Mouse (Mus musculus) mesoderm, embryonic 11.5 days (tissue): ENCODE results near the gene Nedd9.

Experiments
- DNase-seq: peaks from one replicate; pipeline ENCODE4 v3.0.0-alpha.2; 2012; ENCODE audit warnings: low read depth, low spot score

Gene Nedd9

GRCm38 (mm10) chr13:41343887-41344266 is 143.3 kb downstream of the Nedd9 start:
- DNase-seq = no peak

GRCm38 (mm10) chr13:41343163-41343886 is 143.8 kb downstream of the Nedd9 start:
- no peak for DNase-seq

DNA sequence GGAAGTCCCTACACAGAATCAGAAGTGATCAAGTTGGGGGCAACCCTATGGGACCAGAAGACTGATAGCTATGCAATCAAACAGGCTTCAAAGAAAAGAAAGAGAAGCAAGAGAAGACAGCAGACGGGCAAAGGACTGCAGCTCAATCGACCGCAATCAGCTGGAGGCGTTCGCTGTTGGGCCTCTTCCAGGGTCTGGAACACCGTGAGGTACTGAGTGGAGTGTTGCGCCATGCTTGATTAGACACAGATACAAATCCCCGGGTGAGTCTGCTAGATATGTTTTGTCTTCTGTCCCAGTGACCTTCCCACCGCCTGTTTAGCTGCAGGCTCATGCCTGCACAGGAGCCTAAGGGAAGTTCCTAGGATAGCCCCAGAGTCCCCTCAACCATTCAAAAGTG is 145.7 kb downstream of the Nedd9 start:
- no peak for DNase-seq

DNA sequence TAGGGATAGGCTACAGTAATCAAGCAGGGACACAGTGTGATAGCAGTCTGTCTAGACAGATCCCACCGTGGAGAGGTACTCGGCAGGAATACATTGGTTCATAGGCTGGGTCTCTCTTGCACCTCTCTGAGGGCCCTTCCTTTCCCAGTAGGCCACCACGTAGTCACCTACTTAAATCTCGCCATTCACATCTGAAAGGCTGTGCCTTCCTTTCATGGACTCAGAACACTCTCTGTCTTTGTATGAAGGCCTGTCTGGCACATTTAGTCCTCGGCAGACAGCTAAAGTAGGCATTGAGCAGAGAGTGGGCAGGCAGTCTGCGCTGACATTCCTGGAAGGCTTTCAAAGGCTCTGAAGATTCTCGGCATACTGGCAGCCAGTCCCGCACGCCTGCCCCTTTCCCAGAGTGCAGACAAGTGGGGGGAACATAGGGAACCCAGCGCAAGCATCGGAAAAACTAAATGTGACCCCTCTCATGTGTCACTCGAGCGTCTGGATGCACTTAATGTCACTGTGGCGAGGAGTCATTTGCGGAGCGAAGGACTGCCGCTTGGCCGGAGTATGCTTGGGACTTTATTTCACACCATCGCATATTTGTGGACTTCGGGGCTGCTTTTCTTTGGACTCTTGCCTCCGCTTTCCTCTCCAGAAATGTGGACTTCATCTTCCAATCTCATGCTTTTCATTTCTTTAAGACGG is 147.4 kb downstream of the Nedd9 start:
- DNase-seq = no peak

DNA sequence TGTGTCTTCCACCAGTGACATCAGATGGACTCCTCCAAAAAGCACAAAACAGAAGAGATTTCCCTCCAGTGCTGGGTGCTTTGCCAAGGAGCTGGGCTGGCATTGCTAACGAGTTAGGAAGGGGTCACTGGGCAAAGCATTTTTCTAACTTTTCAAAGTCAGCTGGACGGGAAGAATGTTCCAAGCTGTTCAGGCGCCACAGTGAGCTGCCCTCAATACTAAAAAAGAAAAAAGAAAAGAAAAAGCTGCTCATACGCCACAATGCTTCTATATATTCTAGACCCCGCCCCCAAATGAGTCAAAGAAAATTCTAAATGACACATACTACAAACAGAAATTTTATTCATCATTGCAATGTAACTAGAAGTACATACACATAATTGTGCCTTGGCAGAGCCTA is 148.0 kb downstream of the Nedd9 start:
- no peak for DNase-seq

- no peak for DNase-seq
Observed at GRCm38 (mm10) chr13:41337407-41337806, 149.8 kb downstream of the Nedd9 start.

DNA sequence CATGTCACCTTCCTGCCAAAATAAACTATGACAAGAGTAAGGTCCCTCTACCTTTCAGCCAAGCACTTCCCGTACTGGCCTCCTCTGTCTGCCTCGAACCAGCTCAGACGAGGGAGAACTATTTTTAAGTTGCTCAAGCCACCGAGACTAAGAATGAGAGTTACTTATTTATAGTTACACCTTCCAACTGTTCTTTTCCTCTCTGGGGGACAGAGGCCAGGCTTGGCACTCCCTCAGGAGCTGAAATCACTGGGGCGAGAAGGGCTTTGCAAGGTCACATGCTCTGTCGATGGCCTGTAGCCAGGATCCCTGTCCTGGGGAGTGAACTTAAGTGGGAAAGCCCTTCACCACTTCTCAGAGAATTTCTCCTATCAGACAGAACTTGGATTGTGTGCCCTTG is 150.9 kb downstream of the Nedd9 start:
- DNase-seq = no peak

- DNase-seq = no peak
Observed at GRCm38 (mm10) chr13:41335767-41336166, 151.4 kb downstream of the Nedd9 start.

DNA sequence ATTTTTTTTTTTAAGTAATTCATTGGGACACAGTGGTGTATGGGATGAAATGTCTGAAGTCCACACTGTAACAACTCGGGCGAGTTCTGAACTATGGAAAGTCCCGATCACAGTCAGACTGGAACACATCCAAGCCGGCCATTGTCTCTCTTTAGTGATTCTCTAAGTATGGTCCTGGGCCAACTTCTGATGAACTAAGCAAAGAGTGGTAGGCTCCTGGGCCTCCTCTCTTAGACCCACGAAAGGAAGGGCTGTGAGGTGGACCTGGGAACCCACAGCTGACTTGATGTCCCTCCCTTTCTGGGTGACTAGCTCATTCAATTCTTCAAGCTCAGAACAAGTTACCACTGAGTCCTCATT is 152.5 kb downstream of the Nedd9 start:
- DNase-seq = no peak

GRCm38 (mm10) chr13:41333889-41334640 is 153.1 kb downstream of the Nedd9 start:
- no peak for DNase-seq

DNA sequence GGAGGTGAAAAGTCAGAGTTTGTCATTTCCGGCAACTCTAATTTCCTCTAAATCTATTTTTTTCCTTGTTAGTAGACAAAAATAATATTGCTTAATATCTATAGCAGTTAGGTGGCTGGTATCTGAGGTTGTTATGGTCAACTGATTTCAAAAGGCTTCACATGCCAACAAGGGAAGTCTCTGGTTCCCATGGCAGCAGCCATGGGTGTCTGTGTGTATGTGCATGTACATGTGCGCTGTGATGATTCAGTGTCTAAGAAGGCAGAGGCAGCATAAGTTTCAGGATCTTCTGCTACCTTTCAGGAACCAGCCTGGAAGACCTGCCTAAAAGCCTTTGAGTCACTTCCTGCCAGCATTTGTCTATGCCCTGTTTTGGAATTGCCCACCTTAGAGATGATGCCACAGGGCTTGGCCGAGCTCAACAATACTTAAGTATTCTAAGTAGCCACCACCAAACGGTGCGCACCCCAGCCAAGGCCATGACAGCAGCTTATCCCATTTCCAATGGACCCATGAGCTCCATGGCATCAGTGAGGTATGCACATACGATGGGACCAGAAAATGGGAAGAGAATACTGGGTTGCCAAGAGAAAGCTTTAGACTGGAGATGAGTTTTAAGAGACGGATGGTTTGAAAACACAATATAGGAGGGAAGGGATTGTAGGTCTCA is 155.4 kb downstream of the Nedd9 start:
- no peak for DNase-seq

DNA sequence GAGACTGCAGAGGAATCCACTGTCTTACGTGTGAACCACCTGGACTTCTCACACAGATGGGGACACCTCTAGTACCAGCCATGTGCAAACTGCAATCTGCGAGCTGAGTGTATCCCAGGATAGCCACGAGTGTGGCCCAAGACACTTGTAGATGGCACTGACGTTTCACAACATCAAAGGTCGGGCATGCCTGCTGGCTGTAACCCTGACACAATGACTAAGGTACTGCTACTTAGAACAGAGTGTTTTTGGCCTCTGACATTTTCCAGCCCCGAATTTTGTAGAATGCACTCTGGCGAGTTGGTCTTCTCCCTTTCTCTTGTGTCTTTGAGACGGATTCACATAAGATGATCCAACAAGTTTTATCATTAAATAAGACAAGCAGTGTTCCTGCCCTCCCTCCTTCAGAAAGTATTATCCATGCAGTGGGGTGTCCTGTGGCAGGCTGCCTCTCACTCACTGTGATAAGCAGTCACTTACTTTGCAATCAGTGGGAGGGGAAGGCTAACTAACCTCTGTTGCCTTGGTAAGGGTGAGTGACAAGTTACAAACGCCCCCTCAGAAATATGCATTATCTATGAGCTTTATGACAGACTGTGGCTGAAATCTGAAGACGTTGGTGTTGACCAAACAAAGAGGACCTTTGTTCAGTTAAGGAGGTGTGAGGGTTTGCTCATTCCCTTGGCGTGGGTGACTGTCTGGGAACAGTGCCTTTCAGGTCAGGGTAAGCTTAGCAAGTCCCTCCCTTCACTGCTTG is 156.4 kb downstream of the Nedd9 start:
- DNase-seq = no peak

GRCm38 (mm10) chr13:41330051-41330450 is 157.1 kb downstream of the Nedd9 start:
- DNase-seq = no peak

- peak; percentile 66 for DNase-seq
Observed at GRCm38 (mm10) chr13:41328481-41328880, 158.7 kb downstream of the Nedd9 start.

GRCm38 (mm10) chr13:41327546-41327945 is 159.6 kb downstream of the Nedd9 start:
- no peak for DNase-seq

DNA sequence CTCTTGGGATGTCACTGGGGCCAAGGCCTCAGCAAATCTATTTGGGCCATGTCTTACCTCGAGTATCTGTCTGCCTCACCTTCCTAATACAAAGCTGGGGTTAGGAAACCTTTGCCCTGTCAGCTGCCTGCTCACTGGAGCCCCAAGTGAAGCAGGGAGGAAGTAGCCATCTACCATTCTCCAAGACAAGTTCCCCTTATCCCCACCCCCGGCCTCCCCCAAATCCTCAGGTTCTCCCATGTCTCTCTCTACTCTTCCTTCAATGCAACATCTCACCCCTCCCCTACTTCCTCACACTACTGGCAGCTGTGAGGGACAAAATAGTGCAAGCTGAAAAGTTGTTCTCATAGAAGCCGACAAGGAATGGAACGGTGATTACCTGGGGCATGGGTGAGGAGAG is 161.0 kb downstream of the Nedd9 start:
- DNase-seq = no peak

DNA sequence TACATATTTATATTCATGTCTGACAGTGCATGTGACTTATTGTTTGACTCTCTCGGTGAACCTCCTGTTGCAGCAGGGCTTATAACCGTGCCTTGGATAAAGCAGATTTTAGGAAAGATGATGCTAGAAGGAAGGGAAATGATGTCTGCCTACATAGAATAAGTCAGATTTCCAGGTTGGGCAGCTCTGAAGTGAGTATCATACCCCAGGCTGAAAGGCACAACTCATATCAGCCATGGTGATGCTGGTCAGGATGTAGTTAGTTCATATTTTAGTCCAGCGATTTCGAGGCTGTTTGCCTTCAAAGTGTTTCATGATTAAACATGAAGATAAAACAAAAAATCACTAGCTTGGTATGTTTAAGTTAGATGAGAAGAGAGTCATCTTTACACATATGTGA is 161.8 kb downstream of the Nedd9 start:
- no peak for DNase-seq

DNA sequence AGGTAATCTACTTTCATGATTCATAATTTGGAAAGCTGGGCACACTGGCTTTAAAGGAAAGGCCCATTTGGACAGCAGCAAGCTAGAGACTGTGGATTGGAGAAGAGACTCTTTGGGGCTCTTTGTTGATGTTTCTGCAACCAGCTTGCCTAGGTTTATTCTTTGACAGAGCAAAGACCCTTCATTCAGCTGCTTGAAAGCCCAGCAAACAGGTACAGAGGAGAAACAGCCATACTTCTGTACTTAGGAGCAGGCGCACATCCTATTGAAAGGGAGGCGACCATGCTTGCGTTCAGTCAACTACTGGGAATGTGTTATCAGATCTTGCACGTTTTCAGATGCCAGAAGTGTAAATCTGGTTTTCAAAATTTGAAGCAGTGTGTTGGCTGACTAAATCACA is 162.5 kb downstream of the Nedd9 start:
- DNase-seq = no peak

DNA sequence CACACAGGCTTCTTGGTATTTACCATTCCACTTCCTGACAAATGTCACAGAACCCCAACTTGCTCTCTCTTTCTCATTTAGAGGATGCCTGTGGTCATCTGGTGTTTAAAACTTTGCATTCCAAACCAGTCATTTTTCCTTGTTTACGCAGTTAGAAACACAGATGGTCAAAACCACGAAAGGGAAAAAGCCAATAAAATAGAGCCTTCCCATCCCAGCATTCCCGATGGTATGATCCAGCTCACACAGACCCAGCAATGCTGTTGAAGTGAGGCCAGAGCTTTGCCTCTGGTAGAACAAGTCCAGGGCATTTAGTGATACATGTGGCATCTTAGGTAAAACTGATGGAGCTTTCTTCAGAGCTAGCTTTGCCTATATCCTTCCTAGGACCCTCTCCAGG is 165.7 kb downstream of the Nedd9 start:
- no peak for DNase-seq

DNA sequence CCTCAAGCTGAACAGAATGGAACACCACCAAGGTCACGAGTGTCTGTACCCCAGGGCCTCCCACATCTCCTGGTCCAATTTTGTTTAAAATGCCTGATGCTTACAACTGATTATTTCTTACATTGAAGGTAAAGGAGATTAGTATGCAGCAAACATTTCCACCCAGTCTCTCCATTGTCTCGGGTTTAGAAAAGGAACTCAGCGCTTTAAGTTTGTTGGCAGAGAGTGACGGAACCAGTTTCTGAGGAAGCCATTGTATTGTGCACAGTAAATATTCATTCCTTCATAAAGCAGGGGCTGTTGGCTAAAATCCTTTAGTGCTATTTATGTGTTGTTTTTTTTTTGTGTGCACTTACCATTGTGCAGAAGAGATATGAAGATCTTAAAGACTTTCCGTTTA is 166.4 kb downstream of the Nedd9 start:
- no peak for DNase-seq

DNA sequence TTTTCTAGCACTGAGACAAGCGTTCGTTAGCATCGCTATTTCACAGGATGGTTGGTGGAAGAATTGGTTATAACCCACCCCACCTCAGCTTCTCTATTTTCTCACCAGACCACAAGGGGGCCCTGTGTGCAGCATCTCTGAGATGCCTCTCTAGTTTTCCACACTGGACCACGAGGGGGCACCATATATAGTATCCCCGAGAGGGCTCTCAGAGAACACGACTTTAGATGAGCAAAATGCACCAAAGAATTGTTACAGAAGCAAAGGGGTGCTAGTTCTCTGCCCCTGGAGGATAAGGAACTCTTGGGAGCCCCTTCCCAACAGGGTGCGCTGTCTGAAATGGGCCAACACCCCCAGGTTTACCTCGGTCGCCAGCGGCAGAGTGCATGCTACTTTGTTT is 184.4 kb downstream of the Nedd9 start:
- DNase-seq = peak; percentile 72

GRCm38 (mm10) chr13:41300037-41300436 is 187.1 kb downstream of the Nedd9 start:
- no peak for DNase-seq
